Mouse (Mus musculus): ENCODE measurements around the gene 1700028P14Rik. TPM values are rescaled to one million over a fixed set of nuclear protein-coding genes. Genes with fewer than 3 reads are reported as not detected.
"Not testable (repeated sequence)": the region's sequence is repeated elsewhere in the genome, so short reads cannot be mapped to it uniquely, and the experiment has no call there.

1700028P14Rik gene
- 1.3 and 1.7 TPM in 2 replicates for polyA plus RNA-seq (2015; fragmentation: Nextera tagmentation; extraction: Ambion mirVana)

DNA sequence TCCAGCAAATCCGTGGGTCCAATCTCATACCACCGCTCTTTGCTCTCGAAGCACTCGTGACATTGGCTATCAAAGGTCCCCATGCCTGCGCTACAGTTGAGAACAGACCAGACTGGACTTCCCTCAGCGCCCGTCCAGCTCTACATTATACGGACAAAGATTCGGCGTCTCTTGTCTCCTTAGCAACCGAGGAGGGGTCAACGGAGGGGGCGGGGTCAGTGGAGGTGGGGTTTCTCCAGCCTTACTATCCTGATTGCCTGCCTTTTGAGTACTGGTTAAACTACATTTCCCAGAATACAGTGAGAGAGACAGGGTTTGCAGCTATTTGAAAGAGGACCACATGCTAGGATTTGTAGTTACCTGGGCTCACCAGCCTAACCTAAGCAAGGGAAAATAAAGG lies at the start of gene 1700028P14Rik:
1700028P14Rik (minus strand) TSS at position 169 of the 400 bp plus-strand sequence.
- H3K4me2 ChIP-seq = peak within 1 kb of the TSS; percentile 55
- H3K27ac ChIP-seq = no peak within 1 kb of the TSS
- no peaks in the 10 kb centered on the region for H3K27me3 ChIP-seq
- H3K4me1 ChIP-seq = peaks cover 8% of the 10 kb centered on the region; the same call in 1 of the 2 replicates
- peak within 1 kb of the TSS; percentile 25 for H3K4me3 ChIP-seq
- WGBS = 6% methylated on average over 13 of the region's 13 CpGs
- H3K9me3 ChIP-seq (replicated peaks) = no peaks in the 10 kb centered on the region
- peak; percentile 87 for ATAC-seq
- H3K36me3 ChIP-seq (ENCODE audit: poor library complexity, severe bottlenecking) = no peaks in the 10 kb centered on the region
- H3K9ac ChIP-seq = no peak within 1 kb of the TSS

DNA sequence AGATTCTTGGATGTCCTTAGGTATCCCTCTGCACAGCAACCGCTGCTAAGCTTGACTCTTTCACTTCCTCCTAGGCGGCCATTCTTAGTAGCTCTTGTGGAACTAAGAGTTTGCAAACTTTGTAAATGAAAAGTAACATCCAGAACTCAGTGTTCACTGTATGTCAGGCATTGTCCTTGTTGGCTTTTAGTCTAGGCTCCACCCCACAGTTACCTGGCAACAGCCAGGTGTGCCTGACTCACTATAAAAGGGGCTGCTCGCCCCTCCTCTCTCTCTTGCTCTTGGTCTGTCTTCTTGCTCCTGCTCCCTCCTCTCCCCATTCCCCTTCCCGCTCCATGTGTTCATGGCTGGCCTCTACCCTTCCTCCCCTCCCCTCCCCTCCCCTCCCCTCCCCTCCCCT lies 46.5 kb upstream of the 1700028P14Rik start:
- no peak overlapping the region for H3K27ac ChIP-seq
- no peak overlapping the region for H3K4me2 ChIP-seq
- ATAC-seq = no peak
- H3K4me1 ChIP-seq = peaks cover 4% of the 10 kb centered on the region; the same call in 1 of the 2 replicates
- H3K9me3 ChIP-seq (replicated peaks) = no peaks in the 10 kb centered on the region
- WGBS = 80% methylated on average over 4 of the region's 4 CpGs
- H3K4me3 ChIP-seq = no peak overlapping the region
- H3K9ac ChIP-seq = no peak overlapping the region
- peaks cover 59% of the 10 kb centered on the region for H3K36me3 ChIP-seq (ENCODE audit: poor library complexity, severe bottlenecking)
- no peaks in the 10 kb centered on the region for H3K27me3 ChIP-seq

DNA sequence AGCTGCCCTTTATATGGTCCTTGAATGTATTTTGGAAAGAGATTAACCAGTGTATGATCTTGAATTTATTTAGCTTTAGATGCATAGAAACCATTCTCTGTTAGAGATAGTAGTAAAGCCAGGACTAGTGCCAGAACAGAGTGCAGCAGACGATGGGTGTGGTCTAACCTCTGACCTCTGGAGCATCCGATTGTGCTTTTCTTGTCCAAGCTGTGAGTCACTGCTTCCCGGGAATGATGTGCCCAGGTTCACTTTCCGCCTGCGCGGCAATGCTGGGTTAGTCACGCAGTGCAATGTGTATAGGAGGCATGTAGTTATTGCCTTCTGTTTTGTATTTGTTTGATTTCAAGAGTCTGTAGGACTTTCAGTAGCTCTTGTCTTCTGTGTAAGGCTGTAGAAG lies 45.8 kb upstream of the 1700028P14Rik start:
- Histone ChIP-seq H3K27me3 (no peaks in the 10 kb centered on the region), H3K4me2 (no peak overlapping the region), H3K9ac (no peak overlapping the region), H3K4me1 (peaks cover 6% of the 10 kb centered on the region), H3K36me3 (ENCODE audit: poor library complexity, severe bottlenecking) (peaks cover 56% of the 10 kb centered on the region), H3K9me3 (replicated peaks) (no peaks in the 10 kb centered on the region), H3K27ac (no peak overlapping the region), H3K4me3 (no peak overlapping the region)
- WGBS = 93% methylated on average over 7 of the region's 7 CpGs
- ATAC-seq = no peak

DNA sequence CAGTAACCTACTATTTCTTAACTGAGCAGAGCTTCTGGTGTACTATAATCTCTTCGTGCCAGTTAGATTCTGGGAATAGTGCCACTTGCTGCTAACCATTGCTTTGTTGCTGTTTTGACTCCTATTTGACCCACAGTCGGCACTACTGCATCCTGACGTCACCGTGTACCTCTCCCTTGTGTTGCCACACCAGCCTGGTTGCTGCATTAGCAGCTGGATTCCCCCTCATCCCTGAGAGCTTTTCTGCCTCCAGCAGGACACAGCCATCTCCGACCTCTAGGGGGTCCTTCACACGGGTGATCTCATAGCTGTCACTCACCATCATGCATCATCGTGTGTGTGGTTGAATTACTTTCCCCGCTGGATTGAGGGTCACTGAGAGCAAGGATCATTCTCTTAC lies 45.2 kb upstream of the 1700028P14Rik start:
- Histone ChIP-seq H3K9ac (no peak overlapping the region), H3K27ac (no peak overlapping the region), H3K9me3 (replicated peaks) (no peaks in the 10 kb centered on the region), H3K27me3 (no peaks in the 10 kb centered on the region), H3K4me2 (no peak overlapping the region), H3K36me3 (ENCODE audit: poor library complexity, severe bottlenecking) (peaks cover 51% of the 10 kb centered on the region), H3K4me3 (no peak overlapping the region), H3K4me1 (peaks cover 7% of the 10 kb centered on the region)
- 80% methylated on average over 8 of the region's 8 CpGs for WGBS
- ATAC-seq = no peak

DNA sequence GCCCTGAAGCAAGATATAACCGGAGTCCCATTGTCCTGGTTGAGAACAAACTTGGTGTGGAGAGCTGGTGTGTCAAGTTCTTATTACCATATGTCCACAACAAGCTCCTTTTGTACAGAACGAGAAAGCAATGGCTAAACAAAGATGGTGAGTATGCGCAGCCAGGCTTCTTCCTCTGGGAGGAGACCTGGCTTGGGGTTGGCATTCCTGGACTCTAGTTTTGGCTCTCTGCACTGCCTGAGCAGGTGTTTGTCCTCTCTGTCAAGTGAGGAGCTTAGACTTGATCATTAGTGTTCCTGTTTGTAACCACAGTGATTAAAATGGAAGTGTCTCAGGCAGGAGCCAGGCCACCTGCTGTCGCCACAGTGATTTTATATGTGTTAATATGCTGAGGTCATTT lies 41.7 kb upstream of the 1700028P14Rik start:
- peak; percentile 51 for ATAC-seq
- 65% methylated on average over 4 of the region's 4 CpGs for WGBS
- H3K27me3 ChIP-seq = no peaks in the 10 kb centered on the region

DNA sequence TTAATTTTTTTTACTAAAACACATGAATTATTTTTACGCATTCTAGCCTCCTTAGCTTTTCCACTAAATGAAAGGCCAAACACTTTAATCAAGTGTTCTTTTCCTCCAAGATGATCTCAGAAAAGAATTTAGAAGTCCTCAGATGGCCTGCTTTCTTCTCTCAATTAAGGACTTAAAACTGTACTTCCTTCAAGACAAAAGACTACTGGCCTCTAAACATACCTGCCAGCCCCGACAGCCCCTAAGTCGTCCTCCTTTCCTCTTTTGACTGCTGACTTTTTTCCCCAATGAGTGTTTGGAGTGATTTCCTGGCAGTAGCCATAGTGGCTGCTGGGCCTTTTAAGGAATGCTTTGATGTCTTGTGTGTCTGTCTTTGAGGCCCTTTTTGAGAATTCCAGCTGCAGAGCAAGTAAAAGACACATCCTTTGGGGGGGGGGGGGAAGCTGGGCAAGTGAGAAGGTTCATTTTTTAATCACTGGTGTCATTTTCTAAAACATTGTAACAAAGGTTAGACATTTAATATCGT lies 35.9 kb upstream of the 1700028P14Rik start:
- no peaks in the 10 kb centered on the region for H3K27me3 ChIP-seq
- peak overlapping the region; percentile 59 for H3K4me2 ChIP-seq
- peaks cover 27% of the 10 kb centered on the region for H3K4me1 ChIP-seq
- H3K9me3 ChIP-seq (replicated peaks) = no peaks in the 10 kb centered on the region
- H3K4me3 ChIP-seq = peak overlapping the region; percentile 81
- 10% methylated on average over 4 of the region's 4 CpGs for WGBS
- H3K9ac ChIP-seq = peak overlapping the region; percentile 54; the same call in 1 of the 2 replicates
- no peaks in the 10 kb centered on the region for H3K36me3 ChIP-seq (ENCODE audit: poor library complexity, severe bottlenecking)
- no peak for ATAC-seq
- H3K27ac ChIP-seq = no peak overlapping the region

More for the DNA sequence above, 41.7 kb upstream of the 1700028P14Rik start:
- Histone ChIP-seq H3K36me3 (ENCODE audit: poor library complexity, severe bottlenecking) (peaks cover 38% of the 10 kb centered on the region), H3K9me3 (replicated peaks) (no peaks in the 10 kb centered on the region), H3K27ac (no peak overlapping the region), H3K9ac (no peak overlapping the region), H3K4me1 (peaks cover 20% of the 10 kb centered on the region), H3K4me2 (no peak overlapping the region), H3K4me3 (no peak overlapping the region)

DNA sequence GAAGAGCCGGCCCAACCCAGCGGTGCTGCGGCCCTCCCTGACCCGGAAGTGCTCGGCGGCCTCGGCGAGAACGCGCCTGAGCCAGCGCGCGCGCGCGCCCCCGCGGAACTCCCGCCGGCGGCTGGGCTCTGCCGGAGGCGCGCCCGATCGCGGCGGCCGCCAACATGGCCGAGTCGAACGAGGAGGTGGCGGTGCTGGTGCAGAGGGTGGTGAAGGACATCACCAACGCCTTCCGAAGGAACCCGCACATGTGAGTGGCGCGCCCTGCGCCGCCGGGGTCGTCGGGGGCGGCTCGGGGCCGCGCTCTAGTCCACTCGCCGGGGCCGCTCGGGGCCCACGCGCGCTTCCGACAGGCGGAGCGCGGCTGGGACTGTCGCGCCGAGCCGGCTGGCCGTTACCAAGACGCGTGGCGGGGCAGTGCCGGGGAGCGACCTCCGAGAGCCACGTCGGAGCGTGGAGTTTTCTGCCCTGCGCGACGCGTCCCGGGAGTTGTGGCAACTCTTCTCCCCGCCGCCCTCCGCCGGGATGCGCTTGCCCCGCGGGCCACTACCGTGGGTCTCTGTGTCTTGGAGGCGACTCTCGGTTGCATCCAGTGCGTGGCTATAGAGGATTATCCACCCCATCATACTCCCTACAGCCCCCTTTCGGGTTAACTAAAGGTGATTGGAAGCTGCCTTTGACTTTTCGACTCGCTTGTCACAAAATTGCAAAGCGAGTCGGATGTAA lies 34.8 kb upstream of the 1700028P14Rik start, which contains the start of gene Ptar1:
Ptar1 (plus strand) TSS at position 134 of the 726 bp plus-strand sequence.
- WGBS = under 1% methylated on average over 76 of the region's 93 CpGs
- Histone ChIP-seq H3K27me3 (no peaks in the 10 kb centered on the region), H3K9ac (peak within 1 kb of the TSS; percentile 92), H3K4me3 (peak within 1 kb of the TSS; percentile 81), H3K9me3 (replicated peaks) (no peaks in the 10 kb centered on the region), H3K27ac (peak within 1 kb of the TSS; percentile 88), H3K4me2 (peak within 1 kb of the TSS; percentile 67), H3K36me3 (ENCODE audit: poor library complexity, severe bottlenecking) (no peaks in the 10 kb centered on the region), H3K4me1 (peaks cover 25% of the 10 kb centered on the region)
- peak; percentile 93 for ATAC-seq

DNA sequence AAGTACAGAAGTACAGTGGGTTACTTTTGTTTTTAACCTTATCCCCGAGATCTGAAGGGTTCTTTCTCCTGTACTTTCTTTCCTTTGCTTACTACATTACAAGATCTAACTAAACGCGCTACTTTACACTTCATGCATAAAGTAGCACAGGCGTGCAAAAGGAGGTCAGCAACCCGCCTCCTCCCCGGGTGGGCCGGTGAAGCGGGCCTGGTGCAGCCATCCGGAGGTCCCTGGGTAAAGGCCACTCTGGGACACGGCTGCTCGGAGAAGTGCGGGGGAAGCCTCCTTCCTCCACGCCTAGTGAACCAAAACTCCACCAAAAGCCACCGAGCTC lies 34.3 kb upstream of the 1700028P14Rik start:
- peak overlapping the region; percentile 92 for H3K9ac ChIP-seq
- peaks cover 25% of the 10 kb centered on the region for H3K4me1 ChIP-seq
- WGBS = 2% methylated on average over 14 of the region's 14 CpGs
- H3K36me3 ChIP-seq (ENCODE audit: poor library complexity, severe bottlenecking) = no peaks in the 10 kb centered on the region
- H3K9me3 ChIP-seq (replicated peaks) = no peaks in the 10 kb centered on the region
- H3K27me3 ChIP-seq = no peaks in the 10 kb centered on the region
- ATAC-seq = no peak
- H3K4me3 ChIP-seq = peak overlapping the region; percentile 81
- peak overlapping the region; percentile 67 for H3K4me2 ChIP-seq
- peak overlapping the region; percentile 88 for H3K27ac ChIP-seq

DNA sequence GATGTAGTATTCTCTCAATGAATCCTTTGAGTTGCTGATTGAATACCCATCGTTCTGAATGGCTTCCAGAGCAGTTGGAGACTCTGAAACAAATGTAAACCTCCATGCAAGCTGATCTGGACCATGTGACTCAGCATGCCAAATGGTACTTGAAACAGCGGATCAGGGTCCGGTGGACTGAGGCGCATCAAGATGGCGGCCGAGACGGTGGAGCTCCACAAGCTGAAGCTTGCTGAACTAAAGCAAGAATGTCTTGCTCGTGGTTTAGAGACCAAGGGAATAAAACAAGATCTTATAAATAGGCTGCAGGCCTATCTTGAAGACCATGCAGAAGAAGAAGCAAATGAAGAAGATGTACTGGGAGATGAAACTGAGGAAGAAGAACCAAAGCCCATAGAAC lies 23.0 kb upstream of the 1700028P14Rik start:
- not testable (repeated sequence) for ATAC-seq; H3K9ac ChIP-seq; H3K27ac ChIP-seq; H3K4me1 ChIP-seq; H3K4me2 ChIP-seq; H3K27me3 ChIP-seq; H3K36me3 ChIP-seq (ENCODE audit: poor library complexity, severe bottlenecking); H3K9me3 ChIP-seq (replicated peaks); H3K4me3 ChIP-seq
- WGBS = 91% methylated on average over 8 of the region's 8 CpGs

DNA sequence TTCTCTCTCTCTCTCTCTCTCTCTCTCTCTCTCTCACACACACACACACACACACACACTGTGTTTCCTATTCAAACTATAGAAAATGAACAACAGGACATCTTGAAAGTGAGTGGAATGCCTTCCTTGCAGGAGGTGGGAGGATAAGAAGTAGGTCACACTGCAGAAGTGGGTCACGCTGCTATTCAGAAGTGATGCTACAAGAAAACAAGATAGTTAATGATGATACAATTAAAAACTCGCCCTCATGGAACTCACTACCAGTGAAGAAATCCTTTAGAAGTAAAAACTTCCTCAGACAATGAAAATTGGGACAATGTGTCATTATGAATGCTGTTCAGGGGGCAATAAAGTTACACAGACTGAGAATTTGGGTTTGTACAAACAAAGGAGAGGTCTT lies 20.4 kb upstream of the 1700028P14Rik start:
- Histone ChIP-seq H3K36me3 (ENCODE audit: poor library complexity, severe bottlenecking) (no peaks in the 10 kb centered on the region), H3K27me3 (no peaks in the 10 kb centered on the region), H3K4me3 (no peak overlapping the region), H3K4me2 (no peak overlapping the region), H3K9me3 (replicated peaks) (no peaks in the 10 kb centered on the region), H3K27ac (no peak overlapping the region), H3K9ac (no peak overlapping the region), H3K4me1 (no peaks in the 10 kb centered on the region)
- ATAC-seq = no peak
- WGBS = 56% methylated on average over 2 of the region's 2 CpGs

DNA sequence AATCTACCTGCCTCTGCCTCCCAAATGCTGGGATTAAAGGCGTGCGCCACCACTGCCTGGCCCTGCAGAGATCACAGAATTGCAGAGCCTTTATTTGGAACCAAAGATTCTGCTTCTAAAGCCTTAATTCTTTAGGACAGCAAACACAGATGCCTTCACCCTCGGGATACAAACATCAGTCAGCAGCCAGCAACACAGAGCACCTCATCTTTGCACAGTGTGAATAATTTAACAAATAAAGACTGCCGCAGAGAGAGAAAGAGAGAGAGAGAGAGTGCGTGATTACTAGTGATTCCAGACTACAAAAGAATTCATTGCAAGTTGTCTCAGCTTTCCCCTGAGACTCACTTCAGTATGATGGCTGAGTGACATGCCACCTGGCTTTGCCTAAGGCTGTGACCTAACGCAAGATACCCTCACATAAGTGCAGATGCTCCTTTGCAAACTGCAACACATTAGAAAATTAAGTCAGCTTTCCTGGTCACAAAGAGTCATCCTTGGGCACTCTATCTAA lies 15.6 kb upstream of the 1700028P14Rik start:
- no peaks in the 10 kb centered on the region for H3K27me3 ChIP-seq
- H3K36me3 ChIP-seq (ENCODE audit: poor library complexity, severe bottlenecking) = no peaks in the 10 kb centered on the region
- ATAC-seq = peak; percentile 30; the same call in 1 of the 2 replicates
- H3K9me3 ChIP-seq (replicated peaks) = no peaks in the 10 kb centered on the region
- H3K4me2 ChIP-seq = no peak overlapping the region
- 59% methylated on average over 6 of the region's 6 CpGs for WGBS
- no peak overlapping the region for H3K9ac ChIP-seq
- no peak overlapping the region for H3K4me3 ChIP-seq
- no peaks in the 10 kb centered on the region for H3K4me1 ChIP-seq
- peak overlapping the region; percentile 41; the same call in 1 of the 2 replicates for H3K27ac ChIP-seq

DNA sequence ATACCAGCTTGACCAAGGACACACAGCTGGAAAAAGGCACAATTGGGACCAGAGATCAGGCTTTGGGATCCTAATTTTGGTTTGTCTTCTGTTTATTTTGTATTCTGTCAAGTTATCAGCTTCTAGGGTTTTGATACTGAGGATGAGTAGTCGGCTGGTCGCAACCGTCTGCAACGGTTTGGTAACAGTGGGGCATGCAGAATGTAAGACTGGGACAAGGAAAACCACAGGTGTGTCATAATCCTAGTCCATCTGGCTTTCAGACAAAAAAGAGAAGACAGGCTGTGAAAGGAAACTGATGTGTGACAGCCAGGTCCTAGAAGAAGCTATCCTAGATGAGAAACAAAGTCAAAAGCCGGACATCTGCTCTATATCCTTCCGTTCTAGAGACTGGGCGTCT lies 11.5 kb upstream of the 1700028P14Rik start:
- no peaks in the 10 kb centered on the region for H3K4me1 ChIP-seq
- no peak overlapping the region for H3K4me3 ChIP-seq
- no peak for ATAC-seq
- no peak overlapping the region for H3K4me2 ChIP-seq
- H3K27me3 ChIP-seq = no peaks in the 10 kb centered on the region
- 88% methylated on average over 7 of the region's 7 CpGs for WGBS
- H3K27ac ChIP-seq = no peak overlapping the region
- no peaks in the 10 kb centered on the region for H3K9me3 ChIP-seq (replicated peaks)
- no peaks in the 10 kb centered on the region for H3K36me3 ChIP-seq (ENCODE audit: poor library complexity, severe bottlenecking)
- no peak overlapping the region for H3K9ac ChIP-seq
